Mouse (Mus musculus) midbrain, embryonic 11.5 days (tissue): ENCODE results near the gene Psap. TPM values are rescaled to one million over a fixed set of nuclear protein-coding genes. Genes with fewer than 3 reads are reported as not detected.
A peak's percentile ranks its signal among the peaks of the same experiment; 100 is the strongest.

ENCODE experiments used
- ATAC-seq: fragments of 200-750 bp; cut with Nextera tagmentation; 2 replicates; pipeline ENCODE4 v1.8.0; 2017; ENCODE audit warnings: moderate TSS enrichment, moderate library complexity; ENCODE audit not compliant: low FRiP score
- DNase-seq: peaks from one replicate; pipeline ENCODE4 v3.0.0; 2015; ENCODE audit warnings: low spot score; ENCODE audit errors: missing footprints
- H3K27ac ChIP-seq: fragments of 300-500 bp; sonication (generic); 2 replicates; pipeline ENCODE4 v1.5.1; 2014; ENCODE audit warnings: low read depth, low read length
- H3K27me3 ChIP-seq: fragments of 300-500 bp; sonication (generic); 2 replicates; pipeline ENCODE4 v1.6.1; 2014; ENCODE audit warnings: mild to moderate bottlenecking, low read length, moderate library complexity, mixed read lengths; ENCODE audit not compliant: control insufficient read depth, insufficient read depth
- H3K36me3 ChIP-seq: fragments of 300-500 bp; sonication (generic); 2 replicates; pipeline ENCODE4 v1.6.1; 2014; ENCODE audit warnings: mild to moderate bottlenecking, low read length, moderate library complexity, mixed read lengths; ENCODE audit not compliant: control insufficient read depth, insufficient read depth
- H3K4me1 ChIP-seq: fragments of 300-500 bp; sonication (generic); 2 replicates; pipeline ENCODE4 v1.6.1; 2014; ENCODE audit warnings: low read length; ENCODE audit not compliant: control insufficient read depth, insufficient read depth
- H3K4me2 ChIP-seq: fragments of 300-500 bp; sonication (generic); 2 replicates; pipeline ENCODE4 v1.6.1; 2014; ENCODE audit warnings: mild to moderate bottlenecking, moderate library complexity
- H3K4me3 ChIP-seq: fragments of 300-500 bp; sonication (generic); 2 replicates; pipeline ENCODE4 v1.5.1; 2014; ENCODE audit warnings: low read depth, low read length
- H3K9ac ChIP-seq: fragments of 300-500 bp; sonication (generic); 2 replicates; pipeline ENCODE4 v1.6.1; 2014; ENCODE audit warnings: low read length
- H3K9me3 ChIP-seq: fragments of 300-500 bp; sonication (generic); 2 replicates; pipeline ENCODE4 v1.6.1; 2016; ENCODE audit warnings: low read length; ENCODE audit not compliant: control insufficient read depth
- WGBS: fragments of 180-500 bp; shearing (Covaris S2); extraction: QIAGEN DNeasy Blood & Tissue Kit; methylation state at CpG from one replicate; pipeline ENCODE4 v1.1.7; 2014; 5-methylcytosine and 5-hydroxymethylcytosine counted together
- polyA plus RNA-seq: library from polyadenylated mRNA; unstranded; fragments of >200 nt; fragmentation: Nextera tagmentation; extraction: Ambion mirVana; gene quantifications from 2 replicates; pipeline ENCODE4 v1.2.1, GENCODE M21; 2014

Gene Psap
- polyA plus RNA-seq, 1 experiment from 2014 or later, result 77.3 TPM

- H3K27me3 ChIP-seq, result no peaks in the 10 kb centered on the region
- no peak overlapping the region for H3K4me3 ChIP-seq
- no peaks in the 10 kb centered on the region for H3K9me3 ChIP-seq
- no peaks in the 10 kb centered on the region for H3K36me3 ChIP-seq
- H3K27ac ChIP-seq, result peak overlapping the region; percentile 67
- H3K4me2 ChIP-seq, result peak overlapping the region; percentile 40; the same call in 1 of the 2 replicates
- no peak for DNase-seq
- WGBS, result 78% methylated on average over 6 of the region's 6 CpGs
- no peak for ATAC-seq
- peaks cover 58% of the 10 kb centered on the region for H3K4me1 ChIP-seq
- H3K9ac ChIP-seq, result peak overlapping the region; percentile 21; the same call in 1 of the 2 replicates
Measured at GRCm38 (mm10) chr10:60284248-60284647, 6.8 kb downstream of the Psap start.

- Histone ChIP-seq H3K27ac (peak overlapping the region; percentile 67), H3K36me3 (no peaks in the 10 kb centered on the region), H3K9ac (peak overlapping the region; percentile 21), H3K9me3 (no peaks in the 10 kb centered on the region), H3K4me1 (peaks cover 57% of the 10 kb centered on the region), H3K27me3 (no peaks in the 10 kb centered on the region), H3K4me2 (peak overlapping the region; percentile 40), H3K4me3 (0 out of 2 replicates have a peak overlapping the region, but pooled peaks have one; percentile 10)
- ATAC-seq, result no peak; the same call in 1 of the 2 replicates
- 56% methylated on average over 8 of the region's 8 CpGs for WGBS
- DNase-seq, result peak; percentile 88
Measured at GRCm38 (mm10) chr10:60284676-60285111, 7.3 kb downstream of the Psap start.

- peak overlapping the region; percentile 40 for H3K4me2 ChIP-seq
- H3K27me3 ChIP-seq, result no peaks in the 10 kb centered on the region
- H3K36me3 ChIP-seq, result no peaks in the 10 kb centered on the region
- peak overlapping the region; percentile 67 for H3K27ac ChIP-seq
- peaks cover 58% of the 10 kb centered on the region for H3K4me1 ChIP-seq
- peak overlapping the region; percentile 10; the same call in 1 of the 2 replicates for H3K4me3 ChIP-seq
- peak; percentile 88 for DNase-seq
- no peaks in the 10 kb centered on the region for H3K9me3 ChIP-seq
- peak overlapping the region; percentile 21 for H3K9ac ChIP-seq
- peak; percentile 36 for ATAC-seq
- WGBS, result 51% methylated on average over 8 of the region's 8 CpGs
Measured at GRCm38 (mm10) chr10:60285183-60285582, 7.8 kb downstream of the Psap start.

- Histone ChIP-seq H3K27me3 (no peaks in the 10 kb centered on the region), H3K9ac (peak overlapping the region; percentile 21; the same call in 1 of the 2 replicates), H3K36me3 (no peaks in the 10 kb centered on the region), H3K9me3 (no peaks in the 10 kb centered on the region), H3K4me2 (peak overlapping the region; percentile 40), H3K27ac (peak overlapping the region; percentile 67), H3K4me1 (peaks cover 52% of the 10 kb centered on the region), H3K4me3 (peak overlapping the region; percentile 10)
- peak; percentile 80 for ATAC-seq
- WGBS, result 29% methylated on average over 14 of the region's 14 CpGs
- peak; percentile 97 for DNase-seq
Measured at GRCm38 (mm10) chr10:60285676-60286372, 8.4 kb downstream of the Psap start.

- DNase-seq (no peak), ATAC-seq (no peak)
- H3K27me3 ChIP-seq, result no peaks in the 10 kb centered on the region
- peaks cover 52% of the 10 kb centered on the region for H3K4me1 ChIP-seq
- 91% methylated on average over 7 of the region's 7 CpGs for WGBS
- no peak overlapping the region; the same call in 1 of the 2 replicates for H3K4me2 ChIP-seq
- H3K4me3 ChIP-seq, result no peak overlapping the region
- no peaks in the 10 kb centered on the region for H3K9me3 ChIP-seq
- H3K27ac ChIP-seq, result peak overlapping the region; percentile 31
- H3K36me3 ChIP-seq, result no peaks in the 10 kb centered on the region
- no peak overlapping the region for H3K9ac ChIP-seq
Measured at GRCm38 (mm10) chr10:60286546-60286945, 9.1 kb downstream of the Psap start.

GRCm38 (mm10) chr10:60287161-60287560 is 9.7 kb downstream of the Psap start:
- 88% methylated on average over 4 of the region's 4 CpGs for WGBS
- peak; percentile 33 for DNase-seq
- Histone ChIP-seq H3K4me3 (no peak overlapping the region), H3K4me1 (peaks cover 48% of the 10 kb centered on the region), H3K36me3 (no peaks in the 10 kb centered on the region), H3K9me3 (no peaks in the 10 kb centered on the region), H3K27ac (no peak overlapping the region), H3K27me3 (no peaks in the 10 kb centered on the region), H3K4me2 (no peak overlapping the region), H3K9ac (no peak overlapping the region)
- ATAC-seq, result no peak

GRCm38 (mm10) chr10:60287726-60288125 is 10.3 kb downstream of the Psap start:
- 90% methylated on average over 2 of the region's 2 CpGs for WGBS
- no peak for ATAC-seq
- Histone ChIP-seq H3K9me3 (no peaks in the 10 kb centered on the region), H3K36me3 (no peaks in the 10 kb centered on the region), H3K4me3 (no peak overlapping the region), H3K4me1 (peaks cover 42% of the 10 kb centered on the region), H3K4me2 (no peak overlapping the region), H3K27me3 (no peaks in the 10 kb centered on the region), H3K27ac (no peak overlapping the region), H3K9ac (no peak overlapping the region)
- peak; percentile 69 for DNase-seq

GRCm38 (mm10) chr10:60289216-60289615 is 11.8 kb downstream of the Psap start:
- ATAC-seq, result no peak
- 88% methylated on average over 8 of the region's 8 CpGs for WGBS
- H3K4me1 ChIP-seq, result peaks cover 33% of the 10 kb centered on the region

GRCm38 (mm10) chr10:60290026-60290738 is 12.8 kb downstream of the Psap start:
- H3K4me3 ChIP-seq, result no peak overlapping the region
- H3K9ac ChIP-seq, result no peak overlapping the region
- H3K4me1 ChIP-seq, result peaks cover 23% of the 10 kb centered on the region
- no peaks in the 10 kb centered on the region for H3K9me3 ChIP-seq
- H3K27ac ChIP-seq, result no peak overlapping the region
- DNase-seq (peak; percentile 37), ATAC-seq (no peak)
- no peaks in the 10 kb centered on the region for H3K27me3 ChIP-seq
- no peak overlapping the region for H3K4me2 ChIP-seq
- peaks cover 13% of the 10 kb centered on the region; the same call in 1 of the 2 replicates for H3K36me3 ChIP-seq
- WGBS, result 67% methylated on average over 7 of the region's 7 CpGs

More at GRCm38 (mm10) chr10:60289216-60289615, 11.8 kb downstream of the Psap start:
- H3K27ac ChIP-seq, result no peak overlapping the region
- no peak overlapping the region for H3K9ac ChIP-seq
- no peak overlapping the region for H3K4me2 ChIP-seq
- no peak overlapping the region for H3K4me3 ChIP-seq
- H3K9me3 ChIP-seq, result no peaks in the 10 kb centered on the region
- no peak for DNase-seq
- no peaks in the 10 kb centered on the region for H3K27me3 ChIP-seq
- peaks cover 8% of the 10 kb centered on the region; the same call in 1 of the 2 replicates for H3K36me3 ChIP-seq
